Mouse (Mus musculus) heart, postnatal 0 days (tissue): ENCODE results near the gene Arpc1a.

Source experiments
- CTCF ChIP-seq: IDR thresholded peaks from 2 replicates; pipeline ENCODE4 v1.5.1; 2016; ENCODE audit warnings: antibody characterized with exemption, control low read depth, low read depth
- EP300 ChIP-seq: IDR thresholded peaks from 2 replicates; pipeline ENCODE4 v1.6.1; 2016; ENCODE audit warnings: antibody characterized with exemption, low read depth

- TF ChIP-seq EP300 (no peak), CTCF (no peak)
Observed at GRCm38 (mm10) chr5:145089878-145090277, 6.2 kb downstream of the Arpc1a start.
